Mouse (Mus musculus): ENCODE measurements around the gene Slc35g2.

GRCm38 (mm10) chr9:100584031-100584430 is 13.1 kb upstream of the Slc35g2 start:
- TF ChIP-seq EP300 (IDR thresholded peaks at IDR 0.05; ENCODE audit: low read depth) (no peak), CTCF (IDR thresholded peaks at IDR 0.05; ENCODE audit: low read depth) (no peak)

Data from heart, postnatal 0 days (tissue).